Mouse (Mus musculus): ENCODE results near the gene Smarcd1.

GRCm38 (mm10) chr15:99723120-99723514 is 21.2 kb downstream of the Smarcd1 start:
- TF ChIP-seq POLR2A (IDR thresholded peaks at IDR 0.05; ENCODE audit: low read depth, low read length) (no peak), CTCF (IDR thresholded peaks at IDR 0.05; ENCODE audit: borderline replicate concordance, insufficient read depth, low read length) (no peak)

Measured in embryonic fibroblast, embryonic 13.5 days (primary cell).